Mouse (Mus musculus): ENCODE measurements around the gene Gpr157. TPM values are rescaled to one million over a fixed set of nuclear protein-coding genes. Genes with fewer than 3 reads are reported as not detected.
A peak's percentile ranks its signal among the peaks of the same experiment; 100 is the strongest.
"Not testable (repeated sequence)": the region's sequence is repeated elsewhere in the genome, so short reads cannot be mapped to it uniquely, and the experiment has no call there.

Gene Gpr157
- polyA plus RNA-seq (2015; fragmentation: Nextera tagmentation; extraction: Ambion mirVana): 1.6 TPM in 2 replicates

- DNase-seq (ENCODE audit: low spot score) (peak; percentile 99), ATAC-seq (peak; percentile 94)
- Histone ChIP-seq H3K4me2 (replicated peaks; ENCODE audit: low read depth, low read length) (peak within 1 kb of the TSS; percentile 94), H3K4me1 (ENCODE audit: insufficient read depth, low read depth, low read length) (peaks cover 14% of the 10 kb centered on the region), H3K4me3 (ENCODE audit: low read depth, low read length) (peak within 1 kb of the TSS; percentile 60), H3K9ac (replicated peaks; ENCODE audit: low read depth) (peak within 1 kb of the TSS; percentile 76), H3K9me3 (ENCODE audit: low read length) (no peaks in the 10 kb centered on the region), H3K36me3 (ENCODE audit: insufficient read depth, low read length) (no peaks in the 10 kb centered on the region), H3K27ac (ENCODE audit: low read length) (peak within 1 kb of the TSS; percentile 93), H3K27me3 (replicated peaks; ENCODE audit: insufficient read depth, low read length) (no peaks in the 10 kb centered on the region)
- peak; percentile 68 for TF ChIP-seq CTCF (IDR thresholded peaks at IDR 0.05)
- TF ChIP-seq EP300 (IDR thresholded peaks at IDR 0.05): peak; percentile 16
- under 1% methylated on average over 42 of the region's 56 CpGs for WGBS
Measured at GRCm38 (mm10) chr4:150087161-150087889, at the start of gene Gpr157. Gene Gpr157, plus strand, starts transcription at chr4:150087365.

- ATAC-seq (no peak), DNase-seq (ENCODE audit: low spot score) (no peak)
- no peak overlapping the region for H3K4me3 ChIP-seq (ENCODE audit: low read depth, low read length)
- no peak overlapping the region for H3K27ac ChIP-seq (ENCODE audit: low read length)
- H3K9me3 ChIP-seq (ENCODE audit: low read length): no peaks in the 10 kb centered on the region
- H3K9ac ChIP-seq (replicated peaks; ENCODE audit: low read depth): no peak overlapping the region
- 86% methylated on average over 7 of the region's 7 CpGs for WGBS
- TF ChIP-seq EP300 (IDR thresholded peaks at IDR 0.05) (no peak), CTCF (IDR thresholded peaks at IDR 0.05) (no peak)
- H3K27me3 ChIP-seq (replicated peaks; ENCODE audit: insufficient read depth, low read length): peaks cover 18% of the 10 kb centered on the region
- H3K36me3 ChIP-seq (ENCODE audit: insufficient read depth, low read length): no peaks in the 10 kb centered on the region
- H3K4me1 ChIP-seq (ENCODE audit: insufficient read depth, low read depth, low read length): no peaks in the 10 kb centered on the region
- no peak overlapping the region for H3K4me2 ChIP-seq (replicated peaks; ENCODE audit: low read depth, low read length)
Measured at GRCm38 (mm10) chr4:150038533-150038932, 48.6 kb upstream of the Gpr157 start.

- no peak overlapping the region for H3K4me3 ChIP-seq (ENCODE audit: low read depth, low read length)
- no peak overlapping the region for H3K27ac ChIP-seq (ENCODE audit: low read length)
- ATAC-seq (no peak), DNase-seq (ENCODE audit: low spot score) (no peak)
- peaks cover 2% of the 10 kb centered on the region; the same call in 1 of the 2 replicates for H3K27me3 ChIP-seq (replicated peaks; ENCODE audit: insufficient read depth, low read length)
- no peaks in the 10 kb centered on the region for H3K4me1 ChIP-seq (ENCODE audit: insufficient read depth, low read depth, low read length)
- H3K36me3 ChIP-seq (ENCODE audit: insufficient read depth, low read length): no peaks in the 10 kb centered on the region
- H3K9ac ChIP-seq (replicated peaks; ENCODE audit: low read depth): no peak overlapping the region
- H3K4me2 ChIP-seq (replicated peaks; ENCODE audit: low read depth, low read length): no peak overlapping the region
- no peaks in the 10 kb centered on the region for H3K9me3 ChIP-seq (ENCODE audit: low read length)
- TF ChIP-seq EP300 (IDR thresholded peaks at IDR 0.05) (no peak), CTCF (IDR thresholded peaks at IDR 0.05) (no peak)
- 76% methylated on average over 9 of the region's 9 CpGs for WGBS
Measured at GRCm38 (mm10) chr4:150040003-150040581, 47.1 kb upstream of the Gpr157 start.

- not testable (repeated sequence) for ATAC-seq; H3K4me1 ChIP-seq (ENCODE audit: insufficient read depth, low read depth, low read length); H3K27ac ChIP-seq (ENCODE audit: low read length); H3K9ac ChIP-seq (replicated peaks; ENCODE audit: low read depth); H3K4me2 ChIP-seq (replicated peaks; ENCODE audit: low read depth, low read length); DNase-seq (ENCODE audit: low spot score); H3K36me3 ChIP-seq (ENCODE audit: insufficient read depth, low read length); H3K4me3 ChIP-seq (ENCODE audit: low read depth, low read length); H3K27me3 ChIP-seq (replicated peaks; ENCODE audit: insufficient read depth, low read length); H3K9me3 ChIP-seq (ENCODE audit: low read length)
- 77% methylated on average over 1 of the region's 1 CpGs for WGBS
Measured at GRCm38 (mm10) chr4:150040856-150041255, 46.3 kb upstream of the Gpr157 start.

- DNase-seq (ENCODE audit: low spot score) (no peak), ATAC-seq (no peak)
- Histone ChIP-seq H3K9me3 (ENCODE audit: low read length) (no peaks in the 10 kb centered on the region), H3K9ac (replicated peaks; ENCODE audit: low read depth) (no peak overlapping the region), H3K27me3 (replicated peaks; ENCODE audit: insufficient read depth, low read length) (no peaks in the 10 kb centered on the region), H3K4me3 (ENCODE audit: low read depth, low read length) (no peak overlapping the region), H3K27ac (ENCODE audit: low read length) (no peak overlapping the region), H3K4me1 (ENCODE audit: insufficient read depth, low read depth, low read length) (no peaks in the 10 kb centered on the region), H3K36me3 (ENCODE audit: insufficient read depth, low read length) (no peaks in the 10 kb centered on the region), H3K4me2 (replicated peaks; ENCODE audit: low read depth, low read length) (no peak overlapping the region)
- WGBS: 73% methylated on average over 10 of the region's 10 CpGs
- TF ChIP-seq EP300 (IDR thresholded peaks at IDR 0.05): no peak
- no peak for TF ChIP-seq CTCF (IDR thresholded peaks at IDR 0.05)
Measured at GRCm38 (mm10) chr4:150041346-150042110, 45.6 kb upstream of the Gpr157 start.

- Histone ChIP-seq H3K4me2 (replicated peaks; ENCODE audit: low read depth, low read length) (no peak overlapping the region), H3K27ac (ENCODE audit: low read length) (no peak overlapping the region), H3K4me3 (ENCODE audit: low read depth, low read length) (no peak overlapping the region), H3K27me3 (replicated peaks; ENCODE audit: insufficient read depth, low read length) (no peaks in the 10 kb centered on the region), H3K9me3 (ENCODE audit: low read length) (no peaks in the 10 kb centered on the region), H3K4me1 (ENCODE audit: insufficient read depth, low read depth, low read length) (no peaks in the 10 kb centered on the region), H3K36me3 (ENCODE audit: insufficient read depth, low read length) (no peaks in the 10 kb centered on the region), H3K9ac (replicated peaks; ENCODE audit: low read depth) (no peak overlapping the region)
- TF ChIP-seq EP300 (IDR thresholded peaks at IDR 0.05): no peak
- TF ChIP-seq CTCF (IDR thresholded peaks at IDR 0.05): no peak
- no peak for DNase-seq (ENCODE audit: low spot score)
- whole genome bisulfite sequencing: 97% methylated on average over 9 of the region's 9 CpGs
- ATAC-seq: no peak
Measured at GRCm38 (mm10) chr4:150043591-150043990, 43.6 kb upstream of the Gpr157 start.

Data from lung, postnatal 0 days (tissue).